Mouse (Mus musculus) embryonic facial prominence, embryonic 14.5 days (tissue): ENCODE measurements around the gene Gm9887. TPM values are rescaled to one million over a fixed set of nuclear protein-coding genes. Genes with fewer than 3 reads are reported as not detected.
"Not testable (repeated sequence)": the region's sequence is repeated elsewhere in the genome, so short reads cannot be mapped to it uniquely, and the experiment has no call there.

Source experiments
- ATAC-seq: fragments of 200-750 bp; cut with Nextera tagmentation; 2 replicates; pipeline ENCODE4 v1.8.0; 2017; ENCODE audit warnings: low read depth, moderate number of reproducible peaks, moderate TSS enrichment
- DNase-seq: peaks from one replicate; pipeline ENCODE4 v3.0.0-alpha.2; 2015; ENCODE audit warnings: low spot score
- H3K27ac ChIP-seq: fragments of 300-500 bp; sonication (generic); replicated peaks from 2 replicates; pipeline ENCODE4 v1.5.1; 2014; ENCODE audit warnings: low read depth, mild to moderate bottlenecking, low read length, moderate library complexity
- H3K27me3 ChIP-seq: fragments of 300-500 bp; sonication (generic); replicated peaks from 2 replicates; pipeline ENCODE4 v1.6.1; 2014; ENCODE audit warnings: low read length; ENCODE audit not compliant: control insufficient read depth, insufficient read depth
- H3K36me3 ChIP-seq: fragments of 300-500 bp; sonication (generic); 2 replicates; pipeline ENCODE4 v1.6.1; 2014; ENCODE audit warnings: low read length, mixed read lengths; ENCODE audit not compliant: control insufficient read depth, insufficient read depth
- H3K4me1 ChIP-seq: fragments of 300-500 bp; sonication (generic); 2 replicates; pipeline ENCODE4 v1.6.1; 2014; ENCODE audit warnings: antibody characterized with exemption, low read length; ENCODE audit not compliant: control insufficient read depth, insufficient read depth
- H3K4me2 ChIP-seq: fragments of 300-500 bp; sonication (generic); 2 replicates; pipeline ENCODE4 v1.6.1; 2014; ENCODE audit warnings: low read depth, mild to moderate bottlenecking, low read length, moderate library complexity, mixed read lengths
- H3K4me3 ChIP-seq: fragments of 300-500 bp; sonication (generic); 2 replicates; pipeline ENCODE4 v1.5.1; 2014; ENCODE audit warnings: low read depth, mild to moderate bottlenecking, low read length
- H3K9ac ChIP-seq: fragments of 300-500 bp; sonication (generic); 2 replicates; pipeline ENCODE4 v1.6.1; 2014; ENCODE audit warnings: low read depth, mild to moderate bottlenecking, low read length, moderate library complexity, mixed read lengths
- H3K9me3 ChIP-seq: fragments of 300-500 bp; sonication (generic); 2 replicates; pipeline ENCODE4 v1.6.1; 2016; ENCODE audit warnings: low read length; ENCODE audit not compliant: control insufficient read depth
- WGBS: fragments of 180-500 bp; shearing (Covaris S2); extraction: QIAGEN DNeasy Blood & Tissue Kit; methylation state at CpG from one replicate; pipeline ENCODE4 v1.1.7; 2014; 5-methylcytosine and 5-hydroxymethylcytosine counted together
- polyA plus RNA-seq: library from polyadenylated mRNA; unstranded; fragments of >200 nt; fragmentation: Nextera tagmentation; extraction: Ambion mirVana; gene quantifications from 2 replicates; pipeline ENCODE4 v1.2.1, GENCODE M21; 2014

Gene Gm9887
- polyA plus RNA-seq, 1 experiment from 2014 or later: 1.8 TPM

- Histone ChIP-seq H3K27ac (no peak overlapping the region), H3K4me2 (no peak overlapping the region), H3K27me3 (no peaks in the 10 kb centered on the region), H3K9ac (no peak overlapping the region), H3K4me1 (no peaks in the 10 kb centered on the region), H3K9me3 (no peaks in the 10 kb centered on the region), H3K4me3 (no peak overlapping the region), H3K36me3 (no peaks in the 10 kb centered on the region)
- ATAC-seq (peak; percentile 30; the same call in 1 of the 2 replicates), DNase-seq (no peak)
- WGBS: 70% methylated on average over 7 of the region's 7 CpGs
Measured at GRCm38 (mm10) chr12:69390000-69390698, 17.9 kb upstream of the Gm9887 start.

GRCm38 (mm10) chr12:69389273-69389938 lies 17.1 kb upstream of the Gm9887 start:
- Histone ChIP-seq H3K27me3 (no peaks in the 10 kb centered on the region), H3K4me3 (no peak overlapping the region), H3K4me1 (no peaks in the 10 kb centered on the region), H3K9me3 (no peaks in the 10 kb centered on the region), H3K27ac (no peak overlapping the region), H3K36me3 (no peaks in the 10 kb centered on the region), H3K9ac (no peak overlapping the region), H3K4me2 (no peak overlapping the region)
- ATAC-seq: no peak
- WGBS: 57% methylated on average over 7 of the region's 7 CpGs
- DNase-seq: peak; percentile 24

- no peak for ATAC-seq
- Histone ChIP-seq H3K36me3 (no peaks in the 10 kb centered on the region), H3K4me3 (no peak overlapping the region), H3K4me1 (no peaks in the 10 kb centered on the region), H3K27ac (no peak overlapping the region), H3K4me2 (no peak overlapping the region), H3K27me3 (no peaks in the 10 kb centered on the region), H3K9ac (no peak overlapping the region), H3K9me3 (no peaks in the 10 kb centered on the region)
- no peak for DNase-seq
- 91% methylated on average over 10 of the region's 10 CpGs for WGBS
Measured at GRCm38 (mm10) chr12:69388321-69388869, 16.1 kb upstream of the Gm9887 start.

GRCm38 (mm10) chr12:69386281-69386732 lies 14.0 kb upstream of the Gm9887 start:
- not testable (repeated sequence) for H3K4me2 ChIP-seq, DNase-seq, H3K27me3 ChIP-seq, H3K27ac ChIP-seq, H3K36me3 ChIP-seq, H3K4me3 ChIP-seq, H3K9me3 ChIP-seq, H3K9ac ChIP-seq, H3K4me1 ChIP-seq, ATAC-seq
- WGBS: 78% methylated on average over 12 of the region's 12 CpGs

GRCm38 (mm10) chr12:69385542-69386280 lies 13.5 kb upstream of the Gm9887 start:
- Histone ChIP-seq H3K27me3 (no peaks in the 10 kb centered on the region), H3K4me2 (no peak overlapping the region), H3K36me3 (no peaks in the 10 kb centered on the region), H3K27ac (no peak overlapping the region), H3K9me3 (no peaks in the 10 kb centered on the region), H3K9ac (no peak overlapping the region), H3K4me1 (no peaks in the 10 kb centered on the region), H3K4me3 (no peak overlapping the region)
- DNase-seq: no peak
- WGBS: 78% methylated on average over 6 of the region's 6 CpGs
- ATAC-seq: no peak

- no peak for DNase-seq
- Histone ChIP-seq H3K4me2 (no peak overlapping the region), H3K9ac (no peak overlapping the region), H3K27me3 (no peaks in the 10 kb centered on the region), H3K36me3 (no peaks in the 10 kb centered on the region), H3K4me3 (no peak overlapping the region), H3K9me3 (no peaks in the 10 kb centered on the region), H3K27ac (no peak overlapping the region), H3K4me1 (no peaks in the 10 kb centered on the region)
- 82% methylated on average over 5 of the region's 5 CpGs for WGBS
- no peak for ATAC-seq
Measured at GRCm38 (mm10) chr12:69384606-69385005, 12.3 kb upstream of the Gm9887 start.

- Histone ChIP-seq H3K4me3 (no peak overlapping the region), H3K9ac (no peak overlapping the region), H3K27ac (no peak overlapping the region), H3K9me3 (no peaks in the 10 kb centered on the region), H3K4me2 (no peak overlapping the region), H3K27me3 (no peaks in the 10 kb centered on the region), H3K4me1 (no peaks in the 10 kb centered on the region), H3K36me3 (0 out of 2 replicates have a peak, but pooled peaks cover under 1% of the 10 kb centered on the region)
- DNase-seq (no peak), ATAC-seq (no peak)
- 89% methylated on average over 1 of the region's 1 CpGs for WGBS
Measured at GRCm38 (mm10) chr12:69382880-69383279, 10.6 kb upstream of the Gm9887 start.

- no peak overlapping the region for H3K9ac ChIP-seq
- no peaks in the 10 kb centered on the region for H3K9me3 ChIP-seq
- no peaks in the 10 kb centered on the region for H3K27me3 ChIP-seq
- no peak overlapping the region for H3K4me2 ChIP-seq
- DNase-seq (no peak), ATAC-seq (no peak)
- H3K4me1 ChIP-seq: peaks cover 14% of the 10 kb centered on the region; the same call in 1 of the 2 replicates
- WGBS: 85% methylated on average over 11 of the region's 11 CpGs
- H3K36me3 ChIP-seq: peaks cover 17% of the 10 kb centered on the region
- H3K27ac ChIP-seq: no peak overlapping the region
- H3K4me3 ChIP-seq: no peak overlapping the region
Measured at GRCm38 (mm10) chr12:69378558-69379454, 6.5 kb upstream of the Gm9887 start.
